Mouse (Mus musculus) CD4-positive, CD25-positive, alpha-beta regulatory T cell, adult 2 months (primary cell): ENCODE results near the gene 5530400C23Rik.
"Not testable (repeated sequence)": the region's sequence is repeated elsewhere in the genome, so short reads cannot be mapped to it uniquely, and the experiment has no call there.

Experiments
- DNase-seq: peaks from one replicate; pipeline ENCODE4 v3.0.0-alpha.2; 2012; ENCODE audit warnings: low read depth, low spot score

The 5530400C23Rik gene

GRCm38 (mm10) chr6:133291916-133292315 is at the start of gene 5530400C23Rik:
5530400C23Rik (plus strand) TSS chr6:133292216.
- DNase-seq: not testable (repeated sequence)

- no peak for DNase-seq
These were observed 14.1 kb downstream of the 5530400C23Rik start for GRCm38 (mm10) chr6:133305952-133306715.

- not testable (repeated sequence) for DNase-seq
These were observed 21.9 kb downstream of the 5530400C23Rik start for GRCm38 (mm10) chr6:133313896-133314295.

- DNase-seq: no peak
These were observed 46.5 kb downstream of the 5530400C23Rik start for GRCm38 (mm10) chr6:133338535-133338934.

GRCm38 (mm10) chr6:133341731-133342130 is 49.7 kb downstream of the 5530400C23Rik start:
- DNase-seq: not testable (repeated sequence)
